In the genomic region with DNA sequence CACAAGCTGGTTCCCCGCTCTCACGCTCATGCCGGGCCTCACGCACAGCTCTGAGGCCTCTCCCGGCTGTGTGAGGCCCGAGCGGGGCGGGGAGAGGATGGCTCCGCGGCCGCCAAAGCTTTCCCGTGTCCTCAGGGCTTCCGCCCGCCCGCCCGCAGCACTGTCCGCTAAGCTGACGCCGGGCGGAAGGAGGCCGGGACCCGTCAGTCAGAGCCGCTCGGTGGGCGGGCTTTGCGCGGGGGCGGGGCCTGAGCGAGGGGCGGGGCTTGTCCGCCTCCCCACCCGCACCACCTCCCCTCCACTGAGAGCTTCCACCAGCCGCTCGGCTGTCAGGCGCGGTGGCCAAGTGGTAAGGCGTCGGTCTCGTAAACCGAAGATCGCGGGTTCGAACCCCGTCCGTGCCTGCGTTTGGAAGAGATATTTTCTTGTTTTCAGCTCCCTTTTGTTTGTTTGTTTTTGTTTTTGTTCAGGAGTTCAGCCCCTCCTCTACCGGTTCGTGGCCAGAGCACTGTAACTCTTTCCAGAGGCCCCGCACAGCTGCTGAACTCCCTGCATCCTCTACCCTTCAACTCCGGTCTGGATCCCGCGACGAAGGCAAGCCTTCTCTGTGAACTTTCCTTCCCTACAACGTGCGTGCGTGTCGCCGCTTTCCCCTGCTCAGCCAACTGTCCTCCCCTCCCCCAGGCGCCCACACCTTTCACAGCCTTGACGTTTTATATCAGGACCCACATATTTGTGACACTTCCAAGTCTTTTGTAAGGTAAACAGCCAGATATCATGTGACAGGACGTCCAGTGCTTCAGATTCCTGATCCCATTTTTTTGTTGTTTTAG, we compare ENCODE assay signal across 8 mouse cellular contexts.
DNase-seq lines count a peak whose midpoint lies in the region; ATAC-seq and TF ChIP-seq lines count a peak whose summit lies in the region.

No protein-coding gene starts in this region.

- TF ChIP-seq CTCF in hindbrain, postnatal 0 days (IDR thresholded peaks at IDR 0.05; ENCODE audit: low read depth) = no peak
- no peak; the same call in 1 of the 2 replicates for TF ChIP-seq CTCF in left cerebral cortex, adult 2 months (IDR thresholded peaks at IDR 0.05)

- no peaks in the 10 kb centered on the region; the same call in 1 of the 2 replicates for H3K27me3 ChIP-seq in hindbrain, postnatal 0 days (ENCODE audit: insufficient read depth, low read length)

- peak overlapping the region; percentile 86 for H3K9ac ChIP-seq in hindbrain, postnatal 0 days (replicated peaks; ENCODE audit: low read length)

- H3K36me3 ChIP-seq in hindbrain, postnatal 0 days (ENCODE audit: insufficient read depth, low read length) = no peaks in the 10 kb centered on the region

- H3K4me3 ChIP-seq in hindbrain, postnatal 0 days (ENCODE audit: low read length) = peak overlapping the region; percentile 56
- peak overlapping the region; percentile 96 for H3K4me3 ChIP-seq in left cerebral cortex, adult 2 months

- intact Hi-C loops in left cerebral cortex, adult 2 months (cut with DNase I) = no loop called here

- no peaks in the 10 kb centered on the region for H3K9me3 ChIP-seq in hindbrain, postnatal 0 days (ENCODE audit: low read length)

- peak; percentile 94 for ATAC-seq in hindbrain, postnatal 0 days
- ATAC-seq in megakaryocyte, adult 5-6 weeks (ENCODE audit: poor library complexity, severe bottlenecking) = peak; percentile 93

- peaks cover 19% of the 10 kb centered on the region; the same call in 1 of the 2 replicates for H3K4me1 ChIP-seq in hindbrain, postnatal 0 days (ENCODE audit: insufficient read depth, low read length)

- peak; percentile 94 for DNase-seq in T-cell, adult 2 months (ENCODE audit: low spot score)
- peak; percentile 96 to 98 for DNase-seq in cerebellum, postnatal 36 days
- DNase-seq in gastrocnemius, adult 18-20 months (ENCODE audit: low spot score) = peak; percentile 95
- peak; percentile 94 for DNase-seq in hindbrain, postnatal 0 days (ENCODE audit: low spot score)
- DNase-seq in left cerebral cortex, adult 2 months (ENCODE audit: extremely low spot score in 1 of 2, low spot score in 2 of 2) = peak; percentile 96 to 99
- peak; percentile 97 to 99 for DNase-seq in right cerebral cortex, adult 2 months (ENCODE audit: low spot score in 2 of 2)
- DNase-seq in urinary bladder, postnatal 14 days (ENCODE audit: low spot score) = peak; percentile 96

- H3K27ac ChIP-seq in hindbrain, postnatal 0 days = peak overlapping the region; percentile 96
- H3K27ac ChIP-seq in left cerebral cortex, adult 2 months = peak overlapping the region; percentile 97

- 1% methylated on average over 57 of the region's 61 CpGs for WGBS in hindbrain, postnatal 0 days

- H3K4me2 ChIP-seq in hindbrain, postnatal 0 days (ENCODE audit: low read depth, low read length) = peak overlapping the region; percentile 67

Comparison
In these comparisons a context has a peak if more than half of its experiments do, and no peak if none do; other contexts are left out.
1. Peak in every context shown above with its lines: DNase-seq, ATAC-seq, H3K4me3 ChIP-seq and H3K27ac ChIP-seq.